Mouse (Mus musculus) neural tube, embryonic 13.5 days (tissue): ENCODE results near the gene Gm20388. TPM values are rescaled to one million over a fixed set of nuclear protein-coding genes. Genes with fewer than 3 reads are reported as not detected.
"Not testable (repeated sequence)": the region's sequence is repeated elsewhere in the genome, so short reads cannot be mapped to it uniquely, and the experiment has no call there.

ENCODE experiments used
- ATAC-seq: fragments of 200-750 bp; cut with Nextera tagmentation; 2 replicates; pipeline ENCODE4 v1.8.0; 2017; ENCODE audit warnings: low read depth, mild to moderate bottlenecking, moderate TSS enrichment, moderate library complexity
- H3K27ac ChIP-seq: fragments of 300-500 bp; sonication (generic); replicated peaks from 2 replicates; pipeline ENCODE4 v1.5.1; 2015; ENCODE audit warnings: moderate library complexity, mild to moderate bottlenecking, inconsistent platforms
- H3K27me3 ChIP-seq: fragments of 300-500 bp; sonication (generic); 2 replicates; pipeline ENCODE4 v1.6.1; 2015; ENCODE audit warnings: mild to moderate bottlenecking, inconsistent platforms
- H3K36me3 ChIP-seq: fragments of 300-500 bp; sonication (generic); 2 replicates; pipeline ENCODE4 v1.6.1; 2015; ENCODE audit warnings: mild to moderate bottlenecking, inconsistent platforms
- H3K4me1 ChIP-seq: fragments of 300-500 bp; sonication (generic); replicated peaks from 2 replicates; pipeline ENCODE4 v1.6.1; 2015; ENCODE audit warnings: inconsistent platforms
- H3K4me2 ChIP-seq: fragments of 300-500 bp; sonication (generic); 2 replicates; pipeline ENCODE4 v1.6.1; 2015; ENCODE audit warnings: inconsistent platforms, mild to moderate bottlenecking, moderate library complexity
- H3K4me3 ChIP-seq: fragments of 300-500 bp; sonication (generic); 2 replicates; pipeline ENCODE4 v1.5.1; 2015; ENCODE audit warnings: mild to moderate bottlenecking, inconsistent platforms
- H3K9ac ChIP-seq: fragments of 300-500 bp; sonication (generic); 2 replicates; pipeline ENCODE4 v1.6.1; 2015; ENCODE audit warnings: moderate library complexity, mild to moderate bottlenecking, inconsistent platforms
- H3K9me3 ChIP-seq: fragments of 300-500 bp; sonication (generic); 2 replicates; pipeline ENCODE4 v1.6.1; 2016; ENCODE audit warnings: inconsistent platforms
- WGBS: fragments of 180-500 bp; shearing (Covaris S2); methylation state at CpG from one replicate; pipeline ENCODE4 v1.1.7; 2015; 5-methylcytosine and 5-hydroxymethylcytosine counted together
- polyA plus RNA-seq: library from polyadenylated mRNA; unstranded; fragments of >200 nt; fragmentation: Nextera tagmentation; extraction: Ambion mirVana; gene quantifications from 2 replicates; pipeline ENCODE4 v1.2.1, GENCODE M21; 2015

The Gm20388 gene
- polyA plus RNA-seq, 1 experiment from 2014 or later: 0.27 TPM

- Histone ChIP-seq H3K27ac (no peak overlapping the region), H3K9ac (no peak overlapping the region), H3K36me3 (peaks cover 17% of the 10 kb centered on the region), H3K27me3 (no peaks in the 10 kb centered on the region), H3K9me3 (no peaks in the 10 kb centered on the region), H3K4me2 (peak overlapping the region; percentile 67), H3K4me1 (peaks cover 12% of the 10 kb centered on the region), H3K4me3 (peak overlapping the region; percentile 54)
- WGBS: 87% methylated on average over 5 of the region's 5 CpGs
- peak; percentile 14; the same call in 1 of the 2 replicates for ATAC-seq
These were observed 3531.7 kb downstream of the Gm20388 start for GRCm38 (mm10) chr8:123442351-123442750.

GRCm38 (mm10) chr8:123442871-123443575 is 3532.4 kb downstream of the Gm20388 start:
- Histone ChIP-seq H3K9me3 (no peaks in the 10 kb centered on the region), H3K36me3 (peaks cover 22% of the 10 kb centered on the region), H3K4me1 (peaks cover 12% of the 10 kb centered on the region), H3K9ac (peak overlapping the region; percentile 83), H3K27me3 (no peaks in the 10 kb centered on the region), H3K4me3 (peak overlapping the region; percentile 54), H3K4me2 (peak overlapping the region; percentile 67), H3K27ac (peak overlapping the region; percentile 70)
- WGBS: under 1% methylated on average over 41 of the region's 41 CpGs
- peak; percentile 95 for ATAC-seq

- Histone ChIP-seq H3K27ac (peak overlapping the region; percentile 70), H3K4me1 (peaks cover 12% of the 10 kb centered on the region), H3K9me3 (no peaks in the 10 kb centered on the region), H3K4me3 (peak overlapping the region; percentile 54), H3K4me2 (peak overlapping the region; percentile 67), H3K9ac (peak overlapping the region; percentile 83), H3K27me3 (no peaks in the 10 kb centered on the region), H3K36me3 (peaks cover 27% of the 10 kb centered on the region)
- no peak for ATAC-seq
- WGBS: 29% methylated on average over 4 of the region's 4 CpGs
These were observed 3532.9 kb downstream of the Gm20388 start for GRCm38 (mm10) chr8:123443576-123443921.

GRCm38 (mm10) chr8:123444131-123444530 is 3533.5 kb downstream of the Gm20388 start:
- peaks cover 33% of the 10 kb centered on the region for H3K36me3 ChIP-seq
- H3K27me3 ChIP-seq: no peaks in the 10 kb centered on the region
- H3K9me3 ChIP-seq: no peaks in the 10 kb centered on the region
- H3K4me2 ChIP-seq: peak overlapping the region; percentile 67
- WGBS: 94% methylated on average over 6 of the region's 6 CpGs
- no peak overlapping the region for H3K27ac ChIP-seq
- peaks cover 12% of the 10 kb centered on the region for H3K4me1 ChIP-seq
- peak overlapping the region; percentile 83; the same call in 1 of the 2 replicates for H3K9ac ChIP-seq
- ATAC-seq: no peak
- H3K4me3 ChIP-seq: peak overlapping the region; percentile 54

GRCm38 (mm10) chr8:123445981-123446380 is 3535.3 kb downstream of the Gm20388 start:
- peaks cover 12% of the 10 kb centered on the region for H3K4me1 ChIP-seq
- no peak overlapping the region for H3K9ac ChIP-seq
- H3K9me3 ChIP-seq: no peaks in the 10 kb centered on the region
- no peaks in the 10 kb centered on the region for H3K27me3 ChIP-seq
- 91% methylated on average over 10 of the region's 10 CpGs for WGBS
- H3K36me3 ChIP-seq: peaks cover 49% of the 10 kb centered on the region
- H3K4me3 ChIP-seq: no peak overlapping the region
- no peak overlapping the region for H3K27ac ChIP-seq
- H3K4me2 ChIP-seq: no peak overlapping the region
- no peak for ATAC-seq

GRCm38 (mm10) chr8:123446799-123447198 is 3536.2 kb downstream of the Gm20388 start:
- H3K4me3 ChIP-seq: no peak overlapping the region
- ATAC-seq: no peak
- H3K9me3 ChIP-seq: no peaks in the 10 kb centered on the region
- H3K27ac ChIP-seq: no peak overlapping the region
- peaks cover 57% of the 10 kb centered on the region for H3K36me3 ChIP-seq
- no peak overlapping the region for H3K9ac ChIP-seq
- H3K4me1 ChIP-seq: peaks cover 12% of the 10 kb centered on the region
- H3K27me3 ChIP-seq: no peaks in the 10 kb centered on the region
- no peak overlapping the region for H3K4me2 ChIP-seq
- WGBS: 96% methylated on average over 6 of the region's 6 CpGs

- Histone ChIP-seq H3K4me1 (no peaks in the 10 kb centered on the region), H3K4me2 (no peak overlapping the region), H3K27me3 (no peaks in the 10 kb centered on the region), H3K4me3 (no peak overlapping the region), H3K9me3 (no peaks in the 10 kb centered on the region), H3K9ac (no peak overlapping the region), H3K27ac (no peak overlapping the region), H3K36me3 (peaks cover 89% of the 10 kb centered on the region)
- no peak for ATAC-seq
- WGBS: 88% methylated on average over 5 of the region's 5 CpGs
These were observed 3540.1 kb downstream of the Gm20388 start for GRCm38 (mm10) chr8:123450783-123451182.

- not testable (repeated sequence) for H3K27ac ChIP-seq, ATAC-seq, H3K27me3 ChIP-seq, H3K9ac ChIP-seq, H3K4me1 ChIP-seq, H3K4me2 ChIP-seq, H3K9me3 ChIP-seq, H3K4me3 ChIP-seq
- 96% methylated on average over 12 of the region's 12 CpGs for WGBS
- peaks cover 94% of the 10 kb centered on the region for H3K36me3 ChIP-seq
These were observed 3541.1 kb downstream of the Gm20388 start for GRCm38 (mm10) chr8:123451747-123452146.

GRCm38 (mm10) chr8:123452149-123452548 is 3541.5 kb downstream of the Gm20388 start:
- Histone ChIP-seq H3K9ac (no peak overlapping the region), H3K4me2 (no peak overlapping the region), H3K36me3 (peaks cover 94% of the 10 kb centered on the region), H3K27ac (no peak overlapping the region), H3K9me3 (no peaks in the 10 kb centered on the region), H3K4me1 (no peaks in the 10 kb centered on the region), H3K4me3 (no peak overlapping the region), H3K27me3 (no peaks in the 10 kb centered on the region)
- ATAC-seq: no peak
- WGBS: 89% methylated on average over 4 of the region's 4 CpGs

GRCm38 (mm10) chr8:123453291-123453690 is 3542.7 kb downstream of the Gm20388 start:
- peaks cover 96% of the 10 kb centered on the region for H3K36me3 ChIP-seq
- no peak for ATAC-seq
- 82% methylated on average over 7 of the region's 7 CpGs for WGBS

GRCm38 (mm10) chr8:123453951-123454350 is 3543.3 kb downstream of the Gm20388 start:
- peaks cover 96% of the 10 kb centered on the region for H3K36me3 ChIP-seq
- no peak overlapping the region for H3K4me2 ChIP-seq
- H3K27me3 ChIP-seq: no peaks in the 10 kb centered on the region
- H3K9me3 ChIP-seq: no peaks in the 10 kb centered on the region
- no peak for ATAC-seq
- H3K4me3 ChIP-seq: no peak overlapping the region
- H3K4me1 ChIP-seq: no peaks in the 10 kb centered on the region
- H3K9ac ChIP-seq: no peak overlapping the region
- no peak overlapping the region for H3K27ac ChIP-seq
- 80% methylated on average over 5 of the region's 5 CpGs for WGBS

More at GRCm38 (mm10) chr8:123453291-123453690, 3542.7 kb downstream of the Gm20388 start:
- H3K9me3 ChIP-seq: no peaks in the 10 kb centered on the region
- H3K4me2 ChIP-seq: no peak overlapping the region
- no peaks in the 10 kb centered on the region for H3K27me3 ChIP-seq
- H3K27ac ChIP-seq: no peak overlapping the region
- no peak overlapping the region for H3K4me3 ChIP-seq
- H3K9ac ChIP-seq: no peak overlapping the region
- no peaks in the 10 kb centered on the region for H3K4me1 ChIP-seq

GRCm38 (mm10) chr8:123454559-123454958 is 3543.9 kb downstream of the Gm20388 start:
- ATAC-seq: no peak
- Histone ChIP-seq H3K4me3 (no peak overlapping the region), H3K27me3 (no peaks in the 10 kb centered on the region), H3K36me3 (peaks cover 96% of the 10 kb centered on the region), H3K9ac (no peak overlapping the region), H3K27ac (no peak overlapping the region), H3K9me3 (no peaks in the 10 kb centered on the region), H3K4me2 (no peak overlapping the region), H3K4me1 (no peaks in the 10 kb centered on the region)
- WGBS: 93% methylated on average over 6 of the region's 6 CpGs

GRCm38 (mm10) chr8:123463651-123464050 is 3553.0 kb downstream of the Gm20388 start:
- Histone ChIP-seq H3K9me3 (no peaks in the 10 kb centered on the region), H3K36me3 (peaks cover 57% of the 10 kb centered on the region), H3K4me1 (no peaks in the 10 kb centered on the region), H3K27me3 (no peaks in the 10 kb centered on the region), H3K4me3 (no peak overlapping the region), H3K9ac (no peak overlapping the region), H3K27ac (no peak overlapping the region), H3K4me2 (no peak overlapping the region)
- no peak for ATAC-seq
- WGBS: 85% methylated on average over 4 of the region's 4 CpGs
